Mouse (Mus musculus) embryonic facial prominence, embryonic 13.5 days (tissue): ENCODE measurements around the gene Pde8b. TPM values are rescaled to one million over a fixed set of nuclear protein-coding genes. Genes with fewer than 3 reads are reported as not detected.

Experiments used
- ATAC-seq: fragments of 200-750 bp; cut with Nextera tagmentation; 2 replicates; pipeline ENCODE4 v1.8.0; 2017; ENCODE audit warnings: low read depth; ENCODE audit not compliant: insufficient number of reproducible peaks, insufficient read depth, low FRiP score, low TSS enrichment
- H3K27ac ChIP-seq: fragments of 300-500 bp; sonication (generic); 2 replicates; pipeline ENCODE4 v1.5.1; 2015; ENCODE audit warnings: moderate library complexity, mild to moderate bottlenecking, inconsistent platforms
- H3K27me3 ChIP-seq: fragments of 300-500 bp; sonication (generic); 2 replicates; pipeline ENCODE4 v1.6.1; 2015; ENCODE audit warnings: mild to moderate bottlenecking, inconsistent platforms
- H3K36me3 ChIP-seq: fragments of 300-500 bp; sonication (generic); 2 replicates; pipeline ENCODE4 v1.6.1; 2015; ENCODE audit warnings: mild to moderate bottlenecking, inconsistent platforms
- H3K4me1 ChIP-seq: fragments of 300-500 bp; sonication (generic); 2 replicates; pipeline ENCODE4 v1.6.1; 2015; ENCODE audit warnings: inconsistent platforms
- H3K4me2 ChIP-seq: fragments of 300-500 bp; sonication (generic); 2 replicates; pipeline ENCODE4 v1.6.1; 2015; ENCODE audit warnings: moderate library complexity, mild to moderate bottlenecking, inconsistent platforms
- H3K4me3 ChIP-seq: fragments of 300-500 bp; sonication (generic); 2 replicates; pipeline ENCODE4 v1.5.1; 2015; ENCODE audit warnings: mild to moderate bottlenecking, inconsistent platforms
- H3K9ac ChIP-seq: fragments of 300-500 bp; sonication (generic); 2 replicates; pipeline ENCODE4 v1.6.1; 2015; ENCODE audit warnings: mild to moderate bottlenecking, inconsistent platforms
- H3K9me3 ChIP-seq: fragments of 300-500 bp; sonication (generic); 2 replicates; pipeline ENCODE4 v1.6.1; 2016; ENCODE audit warnings: inconsistent platforms
- WGBS: fragments of 180-500 bp; shearing (Covaris S2); methylation state at CpG from one replicate; pipeline ENCODE4 v1.1.7; 2015; ENCODE audit warnings: mixed read lengths; 5-methylcytosine and 5-hydroxymethylcytosine counted together
- polyA plus RNA-seq: library from polyadenylated mRNA; unstranded; fragments of >200 nt; fragmentation: Nextera tagmentation; extraction: Ambion mirVana; gene quantifications from 2 replicates; pipeline ENCODE4 v1.2.1, GENCODE M21; 2015

Gene Pde8b
- polyA plus RNA-seq, 1 experiment from 2014 or later = 2.6 TPM

DNA sequence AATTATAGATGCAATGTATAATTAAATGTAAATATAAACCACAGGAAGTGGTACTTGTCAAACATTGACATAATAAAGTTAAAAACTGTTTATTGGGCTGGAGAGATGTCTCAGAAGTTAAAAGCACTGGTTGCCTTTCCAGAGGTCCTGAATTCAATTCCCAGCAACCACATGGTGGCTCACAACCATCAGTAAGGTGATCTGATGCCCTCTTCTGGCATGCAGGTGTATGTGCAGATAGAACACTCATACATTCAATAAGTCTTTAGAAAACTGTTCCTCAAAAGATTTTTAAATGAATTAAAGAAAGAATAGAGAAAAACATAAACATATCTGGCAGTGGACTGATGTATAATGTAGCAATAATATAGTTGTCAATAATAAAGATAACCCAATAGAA lies 179.9 kb downstream of the Pde8b start:
- Histone ChIP-seq H3K27me3 (no peaks in the 10 kb centered on the region), H3K9me3 (no peaks in the 10 kb centered on the region), H3K4me3 (no peak overlapping the region), H3K27ac (no peak overlapping the region), H3K4me2 (no peak overlapping the region), H3K9ac (no peak overlapping the region), H3K4me1 (0 out of 2 replicates have a peak, but pooled peaks cover 3% of the 10 kb centered on the region), H3K36me3 (no peaks in the 10 kb centered on the region)
- ATAC-seq = no peak

DNA sequence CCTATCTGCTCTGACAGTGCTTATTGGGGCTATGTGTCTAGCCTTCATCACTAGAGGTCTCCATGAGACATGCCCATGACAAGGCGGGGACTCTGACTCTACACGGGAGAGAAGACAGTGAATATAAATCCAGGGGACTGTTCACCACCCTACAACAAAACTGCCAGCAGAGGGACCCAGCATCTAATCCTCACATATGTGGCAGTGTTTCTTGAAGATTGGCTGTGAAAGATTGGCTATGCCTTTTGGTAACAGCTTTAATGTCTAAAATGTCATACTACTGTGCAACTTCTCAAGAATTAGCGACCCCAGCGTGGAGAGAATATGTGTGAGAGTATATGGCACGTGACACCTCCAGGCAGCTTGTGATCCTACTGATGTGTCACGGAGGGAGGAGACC lies 182.3 kb downstream of the Pde8b start:
- Histone ChIP-seq H3K27ac (no peak overlapping the region), H3K9ac (no peak overlapping the region), H3K4me2 (no peak overlapping the region), H3K9me3 (no peaks in the 10 kb centered on the region), H3K36me3 (no peaks in the 10 kb centered on the region), H3K4me3 (no peak overlapping the region), H3K27me3 (no peaks in the 10 kb centered on the region), H3K4me1 (no peaks in the 10 kb centered on the region)
- ATAC-seq = no peak
- WGBS = 66% methylated on average over 6 of the region's 6 CpGs

DNA sequence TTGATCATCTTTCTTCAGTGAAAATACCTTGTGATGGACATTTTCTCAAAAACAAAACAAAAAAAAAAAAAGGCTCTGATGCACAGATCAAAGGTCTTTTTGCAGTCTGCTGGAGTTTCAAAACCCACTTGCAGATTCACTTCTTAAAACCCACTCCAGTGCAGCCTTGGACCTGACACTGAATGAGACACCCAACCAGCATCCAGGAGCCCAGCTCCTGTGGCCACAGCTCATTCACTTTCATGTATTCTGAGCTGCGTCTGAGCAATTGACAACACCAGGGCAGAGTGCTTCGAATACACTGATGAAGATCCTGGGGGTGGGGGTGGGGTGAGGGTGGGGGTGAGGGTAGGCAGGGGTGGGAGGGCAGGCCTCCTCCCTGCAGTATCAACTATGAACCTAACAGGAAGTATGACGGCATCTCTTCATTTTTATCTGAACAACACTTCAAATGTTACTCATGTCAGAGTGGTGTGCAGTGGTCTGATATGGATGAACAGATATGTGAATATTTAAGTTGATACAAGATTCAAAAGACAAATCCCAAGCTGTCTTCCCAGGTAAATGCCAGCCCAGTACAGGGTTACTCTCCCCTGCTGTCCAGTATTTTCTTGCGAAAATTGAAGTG lies 186.6 kb downstream of the Pde8b start:
- Histone ChIP-seq H3K27me3 (no peaks in the 10 kb centered on the region), H3K36me3 (no peaks in the 10 kb centered on the region), H3K27ac (no peak overlapping the region), H3K9ac (no peak overlapping the region), H3K4me1 (no peaks in the 10 kb centered on the region), H3K4me2 (no peak overlapping the region), H3K4me3 (no peak overlapping the region), H3K9me3 (no peaks in the 10 kb centered on the region)
- 70% methylated on average over 4 of the region's 4 CpGs for WGBS
- no peak for ATAC-seq

DNA sequence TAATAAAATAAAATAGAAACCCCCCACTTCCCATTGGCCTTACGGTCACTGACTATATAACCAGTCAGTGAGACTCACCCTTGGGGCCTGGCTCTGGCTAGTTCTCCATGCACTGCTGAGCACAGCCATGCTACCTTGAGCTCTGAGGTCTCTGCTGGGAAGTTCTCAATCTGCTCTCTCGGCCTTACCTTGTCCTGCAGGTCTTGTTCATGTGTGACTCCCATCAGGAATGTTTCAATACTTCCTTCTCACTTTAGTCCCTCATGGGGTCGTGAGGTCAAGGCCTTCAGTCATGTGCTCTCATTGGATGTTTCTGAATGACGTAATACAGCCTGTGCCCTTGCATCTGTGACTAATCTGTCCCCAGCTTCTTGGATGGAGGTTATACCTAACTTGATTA lies 191.3 kb downstream of the Pde8b start:
- 58% methylated on average over 4 of the region's 4 CpGs for WGBS
- H3K4me1 ChIP-seq = peaks cover 8% of the 10 kb centered on the region
- no peak overlapping the region for H3K9ac ChIP-seq
- no peak overlapping the region for H3K4me3 ChIP-seq
- no peaks in the 10 kb centered on the region for H3K27me3 ChIP-seq
- no peaks in the 10 kb centered on the region for H3K9me3 ChIP-seq
- no peak overlapping the region for H3K4me2 ChIP-seq
- H3K36me3 ChIP-seq = no peaks in the 10 kb centered on the region
- no peak overlapping the region for H3K27ac ChIP-seq
- no peak for ATAC-seq

DNA sequence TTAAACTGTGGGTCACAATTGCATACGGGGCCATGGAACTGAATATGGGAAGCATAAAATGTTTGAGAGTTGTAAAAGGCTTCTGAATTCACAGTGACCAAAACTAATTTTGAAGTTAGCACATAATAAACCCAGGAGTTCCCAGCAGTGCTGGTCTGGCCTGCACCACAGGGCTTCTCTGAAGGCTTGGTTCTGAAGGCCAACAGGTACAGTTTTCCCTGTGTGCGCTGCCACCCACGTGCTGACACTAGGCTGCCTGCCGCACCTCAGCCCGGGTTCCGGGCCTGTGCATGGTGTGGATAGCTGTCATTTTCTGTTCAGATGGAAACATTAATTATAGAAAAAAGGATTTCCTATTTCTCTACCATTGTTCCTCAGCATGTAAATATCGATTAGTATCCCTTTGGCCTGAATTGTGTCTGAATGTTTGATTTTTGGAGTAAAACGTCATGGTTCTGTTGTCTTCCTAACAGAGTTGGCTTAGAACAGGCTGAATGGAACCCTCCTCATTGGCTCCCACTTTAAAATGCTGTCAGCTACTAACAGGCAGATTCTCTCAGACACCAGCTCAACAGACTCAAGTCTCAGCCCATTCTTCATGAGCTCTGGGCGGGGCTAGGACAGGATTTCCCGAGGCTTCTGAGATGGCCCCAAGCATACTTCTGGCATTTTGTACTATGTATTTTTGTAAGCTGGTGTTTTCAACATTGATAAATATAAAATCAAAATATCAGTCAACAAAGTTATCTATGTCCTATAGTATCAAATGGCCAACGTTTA lies 193.4 kb downstream of the Pde8b start:
- Histone ChIP-seq H3K4me2 (no peak overlapping the region), H3K36me3 (no peaks in the 10 kb centered on the region), H3K9me3 (no peaks in the 10 kb centered on the region), H3K9ac (no peak overlapping the region), H3K4me1 (peaks cover 8% of the 10 kb centered on the region), H3K27me3 (no peaks in the 10 kb centered on the region), H3K4me3 (no peak overlapping the region), H3K27ac (0 out of 2 replicates have a peak overlapping the region, but pooled peaks have one; percentile 39)
- WGBS = 75% methylated on average over 11 of the region's 11 CpGs
- no peak for ATAC-seq

DNA sequence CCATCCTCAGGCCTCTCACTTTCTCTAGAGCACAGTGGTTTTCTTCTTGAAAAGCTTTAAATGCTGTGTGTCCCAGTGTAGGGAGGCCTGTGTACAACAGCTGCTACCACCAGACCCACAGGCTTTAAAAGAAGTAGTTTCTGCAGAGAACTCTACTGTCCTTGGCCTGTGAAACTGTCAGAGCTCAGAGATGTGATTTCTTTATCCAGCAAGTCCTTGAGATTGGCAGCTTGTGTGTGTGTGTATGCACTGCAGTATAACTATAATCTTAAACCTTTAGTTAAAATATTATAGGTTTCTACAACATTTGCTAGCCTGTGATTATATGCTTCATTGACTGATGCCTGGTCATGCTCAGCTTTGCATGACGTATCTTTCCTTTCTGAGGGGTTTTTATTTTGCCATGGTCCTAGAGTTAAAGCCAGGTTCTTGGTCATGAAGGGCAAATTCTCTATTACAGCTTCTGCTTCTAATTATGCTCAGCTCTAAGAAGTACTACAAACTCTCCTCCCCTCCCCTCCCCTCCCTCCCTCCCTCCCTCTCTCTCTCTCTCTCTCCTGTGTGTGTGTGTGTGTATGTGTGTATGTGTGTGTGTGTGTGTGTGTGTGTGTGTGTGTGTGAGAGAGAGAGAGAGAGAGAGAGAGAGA lies 194.3 kb downstream of the Pde8b start:
- Histone ChIP-seq H3K27me3 (no peaks in the 10 kb centered on the region), H3K27ac (peak overlapping the region; percentile 39; the same call in 1 of the 2 replicates), H3K4me2 (no peak overlapping the region), H3K9ac (no peak overlapping the region), H3K9me3 (no peaks in the 10 kb centered on the region), H3K4me1 (peaks cover 8% of the 10 kb centered on the region), H3K4me3 (no peak overlapping the region), H3K36me3 (no peaks in the 10 kb centered on the region)
- 30% methylated on average over 1 of the region's 1 CpGs for WGBS
- ATAC-seq = 0 out of 2 replicates have a peak, but pooled peaks have one; percentile 10

DNA sequence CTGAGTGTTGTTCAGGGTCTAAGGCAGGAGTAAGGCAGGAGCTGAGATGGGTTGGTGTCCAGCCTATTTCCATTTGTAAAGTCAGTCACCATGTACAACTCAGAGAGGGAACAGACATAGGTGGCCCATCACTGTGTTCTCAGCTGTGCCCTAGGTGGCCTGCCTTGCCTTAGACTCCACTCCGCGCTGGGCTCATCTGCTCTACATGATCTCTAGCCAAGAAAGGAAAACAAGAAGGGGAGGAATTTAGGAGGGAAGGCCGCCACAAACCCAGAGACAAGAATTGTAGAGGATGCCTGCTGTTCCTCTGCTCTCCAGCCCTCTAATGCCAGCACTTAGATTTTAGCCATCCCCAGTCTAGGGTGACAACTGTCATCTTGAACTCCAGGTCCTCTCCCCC lies 197.7 kb downstream of the Pde8b start:
- no peak overlapping the region for H3K9ac ChIP-seq
- 88% methylated on average over 3 of the region's 3 CpGs for WGBS

DNA sequence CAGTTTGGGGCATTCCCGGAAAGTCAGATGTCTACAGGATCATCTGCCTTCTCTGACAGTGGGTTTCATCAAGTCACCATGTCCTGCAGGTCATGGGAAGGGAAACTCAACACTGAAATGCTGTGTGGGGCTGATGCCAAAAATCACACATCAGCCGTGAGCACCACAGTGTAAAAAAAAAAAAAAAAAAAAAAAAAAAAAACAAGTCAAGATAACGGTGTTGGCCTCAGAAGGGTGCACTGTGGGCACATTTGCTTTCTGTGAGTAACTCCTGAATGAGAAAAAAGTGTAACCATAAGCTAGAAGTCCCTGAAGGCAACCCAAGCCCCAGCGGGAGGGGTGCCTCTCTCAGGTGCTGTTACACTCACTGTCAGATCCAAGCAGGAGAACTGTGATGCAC lies 199.7 kb downstream of the Pde8b start:
- no peak overlapping the region for H3K4me3 ChIP-seq
- H3K27ac ChIP-seq = no peak overlapping the region
- no peak overlapping the region for H3K9ac ChIP-seq
- ATAC-seq = no peak
- H3K4me1 ChIP-seq = 0 out of 2 replicates have a peak, but pooled peaks cover 4% of the 10 kb centered on the region
- H3K27me3 ChIP-seq = no peaks in the 10 kb centered on the region
- 80% methylated on average over 4 of the region's 4 CpGs for WGBS
- H3K36me3 ChIP-seq = no peaks in the 10 kb centered on the region
- H3K4me2 ChIP-seq = no peak overlapping the region
- no peaks in the 10 kb centered on the region for H3K9me3 ChIP-seq

More for the DNA sequence above, 197.7 kb downstream of the Pde8b start:
- H3K4me1 ChIP-seq = peaks cover 8% of the 10 kb centered on the region
- no peak for ATAC-seq
- H3K9me3 ChIP-seq = no peaks in the 10 kb centered on the region
- no peaks in the 10 kb centered on the region for H3K27me3 ChIP-seq
- H3K27ac ChIP-seq = no peak overlapping the region
- H3K4me2 ChIP-seq = no peak overlapping the region
- no peak overlapping the region for H3K4me3 ChIP-seq
- no peaks in the 10 kb centered on the region for H3K36me3 ChIP-seq

DNA sequence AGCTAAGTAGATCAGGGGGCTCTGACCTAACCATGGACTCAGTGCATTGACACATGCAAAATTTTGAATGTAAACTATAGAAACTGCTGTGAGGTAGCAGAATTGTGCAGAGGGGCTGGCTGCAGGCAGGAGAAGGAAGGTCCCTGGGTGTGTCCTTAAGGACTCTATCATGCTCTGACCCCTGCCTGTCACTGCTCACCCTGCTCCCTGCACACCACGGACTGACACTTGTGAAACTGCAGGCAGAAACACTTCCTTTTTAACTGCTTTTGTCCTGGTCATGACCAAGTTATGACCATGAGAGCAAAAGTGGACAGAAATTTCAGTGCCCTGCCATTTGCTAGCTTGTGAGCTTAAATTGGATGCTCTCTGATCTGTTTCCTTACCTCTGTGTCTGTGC lies 206.0 kb downstream of the Pde8b start:
- Histone ChIP-seq H3K4me3 (no peak overlapping the region), H3K9ac (no peak overlapping the region), H3K27me3 (no peaks in the 10 kb centered on the region), H3K4me2 (no peak overlapping the region), H3K4me1 (0 out of 2 replicates have a peak, but pooled peaks cover 4% of the 10 kb centered on the region), H3K27ac (no peak overlapping the region), H3K36me3 (no peaks in the 10 kb centered on the region), H3K9me3 (no peaks in the 10 kb centered on the region)
- WGBS = 22% methylated on average over 1 of the region's 1 CpGs
- no peak for ATAC-seq

DNA sequence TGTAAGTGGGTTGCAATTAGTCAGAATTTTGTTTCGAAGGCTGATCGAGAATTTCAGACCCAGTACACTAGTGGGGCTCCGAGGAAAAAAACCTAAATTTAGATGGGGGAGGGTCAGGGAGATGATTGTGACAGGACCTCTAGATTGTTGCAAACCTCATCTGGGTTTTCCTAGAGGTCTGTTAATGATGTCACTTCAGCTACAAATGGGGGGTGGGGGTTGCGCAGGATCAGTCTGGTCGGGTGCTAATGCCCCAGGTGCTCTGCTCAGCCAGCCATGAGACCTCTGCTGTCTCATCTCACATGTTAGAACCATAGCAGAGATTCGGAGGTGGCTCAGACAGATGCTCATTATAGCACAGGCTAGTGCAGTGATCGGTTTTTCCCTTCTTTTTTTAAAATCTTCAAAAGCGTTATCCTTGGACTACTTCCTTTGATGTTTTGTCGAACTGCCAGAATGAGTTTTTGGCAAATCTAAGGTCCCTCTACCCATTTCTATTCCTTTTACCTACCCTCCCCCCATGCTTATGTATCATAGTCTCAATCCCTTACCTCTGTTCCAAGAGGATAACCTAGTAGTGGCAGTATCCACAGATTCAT lies 209.9 kb downstream of the Pde8b start:
- no peak for ATAC-seq
- Histone ChIP-seq H3K4me2 (no peak overlapping the region), H3K9ac (no peak overlapping the region), H3K36me3 (no peaks in the 10 kb centered on the region), H3K27me3 (no peaks in the 10 kb centered on the region), H3K9me3 (no peaks in the 10 kb centered on the region), H3K27ac (no peak overlapping the region), H3K4me3 (no peak overlapping the region), H3K4me1 (no peaks in the 10 kb centered on the region)
- 76% methylated on average over 9 of the region's 9 CpGs for WGBS

DNA sequence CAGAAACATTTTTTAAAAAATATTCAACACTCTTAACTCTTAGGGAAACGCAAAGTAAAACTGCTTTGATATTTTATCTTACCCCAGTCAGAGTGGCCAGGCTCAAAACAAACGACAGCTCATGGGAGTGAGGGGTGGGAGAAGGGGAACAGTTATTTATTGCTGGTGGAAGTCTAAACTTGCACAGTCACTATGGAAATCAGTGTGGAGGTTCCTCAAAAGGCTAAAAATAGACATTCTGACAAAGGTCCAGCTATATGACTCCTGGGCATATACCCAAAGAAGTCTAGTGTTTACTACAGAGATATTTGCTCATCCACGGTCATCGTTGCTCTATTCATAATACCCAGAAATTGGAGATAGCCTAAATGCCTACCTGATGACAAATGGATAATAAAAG lies 211.9 kb downstream of the Pde8b start:
- H3K27ac ChIP-seq = no peak overlapping the region
- H3K4me2 ChIP-seq = no peak overlapping the region
- no peaks in the 10 kb centered on the region for H3K9me3 ChIP-seq
- no peaks in the 10 kb centered on the region for H3K36me3 ChIP-seq
- no peak overlapping the region for H3K4me3 ChIP-seq
- no peak for ATAC-seq
- H3K9ac ChIP-seq = no peak overlapping the region
- 79% methylated on average over 4 of the region's 4 CpGs for WGBS
- no peaks in the 10 kb centered on the region for H3K27me3 ChIP-seq
- H3K4me1 ChIP-seq = no peaks in the 10 kb centered on the region
